Mouse (Mus musculus) midbrain, embryonic 13.5 days (tissue): ENCODE measurements around the gene Mbtd1. TPM values are rescaled to one million over a fixed set of nuclear protein-coding genes. Genes with fewer than 3 reads are reported as not detected.

Experiments
- ATAC-seq: fragments of 200-750 bp; cut with Nextera tagmentation; 2 replicates; pipeline ENCODE4 v1.8.0; 2017; ENCODE audit warnings: mild to moderate bottlenecking, moderate TSS enrichment, moderate library complexity
- H3K27ac ChIP-seq: fragments of 300-500 bp; sonication (generic); 2 replicates; pipeline ENCODE4 v1.5.1; 2015; ENCODE audit warnings: inconsistent platforms, mild to moderate bottlenecking, moderate library complexity
- H3K27me3 ChIP-seq: fragments of 300-500 bp; sonication (generic); 2 replicates; pipeline ENCODE4 v1.6.1; 2015; ENCODE audit warnings: mild to moderate bottlenecking, inconsistent platforms
- H3K36me3 ChIP-seq: fragments of 300-500 bp; sonication (generic); 2 replicates; pipeline ENCODE4 v1.6.1; 2015; ENCODE audit warnings: mild to moderate bottlenecking, inconsistent platforms
- H3K4me1 ChIP-seq: fragments of 300-500 bp; sonication (generic); replicated peaks from 2 replicates; pipeline ENCODE4 v1.6.1; 2015; ENCODE audit warnings: inconsistent platforms
- H3K4me2 ChIP-seq: fragments of 300-500 bp; sonication (generic); replicated peaks from 2 replicates; pipeline ENCODE4 v1.6.1; 2015; ENCODE audit warnings: moderate library complexity, mild to moderate bottlenecking, inconsistent platforms
- H3K4me3 ChIP-seq: fragments of 300-500 bp; sonication (generic); replicated peaks from 2 replicates; pipeline ENCODE4 v1.5.1; 2015; ENCODE audit warnings: mild to moderate bottlenecking, inconsistent platforms
- H3K9ac ChIP-seq: fragments of 300-500 bp; sonication (generic); replicated peaks from 2 replicates; pipeline ENCODE4 v1.6.1; 2015; ENCODE audit warnings: mild to moderate bottlenecking, inconsistent platforms
- H3K9me3 ChIP-seq: fragments of 300-500 bp; sonication (generic); 2 replicates; pipeline ENCODE4 v1.6.1; 2016; ENCODE audit warnings: mild to moderate bottlenecking, inconsistent platforms
- WGBS: fragments of 180-500 bp; shearing (Covaris S2); methylation state at CpG from one replicate; pipeline ENCODE4 v1.1.7; 2015; 5-methylcytosine and 5-hydroxymethylcytosine counted together
- polyA plus RNA-seq: library from polyadenylated mRNA; unstranded; fragments of >200 nt; fragmentation: Nextera tagmentation; extraction: Ambion mirVana; gene quantifications from 2 replicates; pipeline ENCODE4 v1.2.1, GENCODE M21; 2015

Mbtd1 gene
- polyA plus RNA-seq, 1 experiment from 2014 or later = 44.4 TPM

DNA sequence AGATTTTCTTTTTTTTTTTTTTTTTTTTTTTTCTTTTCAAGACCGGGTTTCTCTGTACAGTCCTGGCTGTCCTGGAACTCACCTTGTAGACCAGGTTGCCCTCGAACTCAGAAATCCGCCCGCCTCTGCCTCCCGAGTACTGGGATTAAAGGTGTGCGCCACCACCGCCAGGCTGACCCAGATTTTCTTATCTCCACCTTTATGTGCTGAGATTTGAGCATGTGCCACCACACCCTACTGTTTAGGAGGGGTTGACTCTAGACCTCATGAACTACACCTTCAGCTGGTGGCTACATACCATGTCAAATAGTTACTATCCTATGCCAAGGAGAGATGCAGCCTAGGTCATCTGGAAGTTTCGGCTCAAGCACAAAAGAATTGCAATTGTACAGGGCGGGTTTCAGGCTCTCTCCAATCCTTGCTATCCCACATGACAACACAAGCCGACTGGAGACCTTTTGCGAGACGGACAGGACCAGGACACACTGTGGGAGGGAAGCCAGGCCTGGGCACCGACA is 69.1 kb downstream of the Mbtd1 start:
- no peaks in the 10 kb centered on the region for H3K9me3 ChIP-seq
- peak; percentile 22 for ATAC-seq

DNA sequence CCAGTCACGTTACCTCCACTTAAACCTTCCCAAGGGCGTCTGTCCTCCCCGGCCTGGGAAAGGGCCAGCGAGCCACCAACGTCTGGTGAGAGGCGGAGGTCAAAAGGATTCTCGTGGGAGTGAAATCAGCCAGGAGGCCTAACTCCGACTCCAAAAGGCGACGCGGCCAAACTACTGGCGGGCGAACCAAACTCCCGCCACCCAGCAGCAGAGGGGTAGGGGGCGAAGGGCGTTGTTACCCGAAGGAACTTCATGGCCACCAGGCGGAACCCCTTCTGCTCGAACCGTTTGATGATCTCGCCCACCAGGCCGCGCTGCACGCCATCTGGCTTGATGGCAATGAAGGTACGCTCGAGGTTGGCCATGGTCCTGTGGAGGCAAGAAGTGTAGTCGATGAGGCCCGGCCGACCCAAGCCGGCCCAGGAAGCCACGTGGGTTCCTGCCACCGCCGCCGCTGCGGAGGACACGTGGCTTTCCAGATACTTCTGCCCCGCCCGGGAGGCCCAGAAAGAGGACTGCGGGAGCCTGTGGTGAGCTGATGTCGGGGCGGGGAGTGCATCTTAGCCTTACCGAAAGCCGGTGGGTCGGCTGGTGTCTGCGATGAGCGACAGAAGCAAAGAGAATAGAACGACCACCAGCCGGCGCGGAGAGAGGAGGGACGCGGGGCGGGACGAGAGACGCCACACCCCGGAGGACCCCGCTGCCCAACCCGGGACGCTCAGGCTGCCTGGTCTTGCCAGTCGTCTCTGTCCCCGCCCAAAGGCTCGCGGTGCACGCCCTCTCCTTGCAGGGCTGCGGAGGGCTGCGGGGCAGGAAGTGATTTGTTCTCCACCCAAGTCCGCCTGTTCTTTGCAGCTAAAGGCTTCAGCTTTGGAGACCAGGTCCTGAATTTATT is 69.9 kb downstream of the Mbtd1 start:
- peak; percentile 98 for ATAC-seq
- Histone ChIP-seq H3K4me1 (peaks cover 39% of the 10 kb centered on the region), H3K27ac (peak overlapping the region; percentile 85), H3K27me3 (no peaks in the 10 kb centered on the region), H3K36me3 (peaks cover 48% of the 10 kb centered on the region), H3K4me3 (peak overlapping the region; percentile 67), H3K4me2 (peak overlapping the region; percentile 89), H3K9ac (peak overlapping the region; percentile 76), H3K9me3 (no peaks in the 10 kb centered on the region)
- under 1% methylated on average over 67 of the region's 67 CpGs for WGBS

More for the DNA sequence above, 69.1 kb downstream of the Mbtd1 start:
- Histone ChIP-seq H3K4me2 (peak overlapping the region; percentile 89), H3K36me3 (peaks cover 48% of the 10 kb centered on the region), H3K4me1 (peaks cover 39% of the 10 kb centered on the region), H3K27ac (peak overlapping the region; percentile 85), H3K4me3 (peak overlapping the region; percentile 67), H3K9ac (peak overlapping the region; percentile 76), H3K27me3 (no peaks in the 10 kb centered on the region)
- WGBS = 51% methylated on average over 13 of the region's 13 CpGs

DNA sequence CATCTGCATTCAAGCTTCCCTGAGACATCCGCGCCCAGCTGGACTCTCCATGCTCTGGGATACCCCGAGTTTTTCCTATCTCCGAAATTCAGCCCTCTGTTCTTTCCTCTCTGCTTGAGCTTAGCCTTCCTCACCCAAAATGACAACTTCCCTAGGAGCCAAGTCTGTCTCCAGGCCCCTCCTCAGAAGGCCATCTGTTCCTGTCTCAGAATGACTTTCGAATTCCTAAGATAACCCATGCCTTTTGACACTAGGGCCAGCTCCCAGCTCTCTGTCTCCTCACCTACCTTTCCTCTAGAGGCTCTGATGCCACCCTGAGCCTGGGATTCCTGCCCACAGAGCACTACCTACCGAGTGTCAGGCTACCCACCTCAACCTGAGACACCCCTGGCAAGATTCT is 70.5 kb downstream of the Mbtd1 start, which contains the start of gene Nme2:
TSS of gene Nme2 (minus strand) at position 101 of the 400 bp plus-strand sequence.
- H3K9ac ChIP-seq = peak within 1 kb of the TSS; percentile 76
- H3K27ac ChIP-seq = peak within 1 kb of the TSS; percentile 85
- peak within 1 kb of the TSS; percentile 89 for H3K4me2 ChIP-seq
- 7% methylated on average over 6 of the region's 6 CpGs for WGBS
- no peaks in the 10 kb centered on the region for H3K9me3 ChIP-seq
- peaks cover 49% of the 10 kb centered on the region for H3K36me3 ChIP-seq
- H3K4me3 ChIP-seq = peak within 1 kb of the TSS; percentile 67
- H3K4me1 ChIP-seq = peaks cover 39% of the 10 kb centered on the region
- ATAC-seq = no peak; the same call in 1 of the 2 replicates
- H3K27me3 ChIP-seq = no peaks in the 10 kb centered on the region

DNA sequence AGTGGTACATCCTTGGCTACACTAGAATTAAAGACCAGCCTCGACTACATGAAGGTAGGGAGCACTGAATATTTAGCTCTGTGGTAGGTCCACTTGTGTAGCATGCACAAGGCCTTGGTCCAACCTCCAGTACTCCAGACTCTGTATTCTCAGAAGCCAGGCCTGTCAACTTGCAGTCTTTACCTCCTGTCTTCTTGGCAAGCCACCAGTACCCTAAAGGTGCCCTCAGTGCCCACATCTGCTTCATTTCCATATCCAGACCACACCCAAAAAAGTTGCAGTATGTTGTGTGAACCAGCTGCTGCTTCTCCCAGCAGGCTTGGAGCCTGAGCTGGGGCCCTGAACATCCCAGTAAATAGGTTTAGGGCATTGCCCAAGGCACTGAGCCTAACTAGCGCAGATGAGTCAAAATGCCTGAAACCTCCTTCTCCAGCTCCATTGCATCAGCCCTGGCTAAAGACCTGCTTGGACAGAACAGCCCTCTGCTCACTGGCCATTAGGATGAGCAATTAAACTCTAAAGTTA is 71.4 kb downstream of the Mbtd1 start:
- no peak overlapping the region for H3K27ac ChIP-seq
- H3K4me1 ChIP-seq = peaks cover 34% of the 10 kb centered on the region
- no peak overlapping the region for H3K4me2 ChIP-seq
- no peak for ATAC-seq
- H3K9ac ChIP-seq = no peak overlapping the region
- no peaks in the 10 kb centered on the region for H3K27me3 ChIP-seq
- H3K36me3 ChIP-seq = peaks cover 56% of the 10 kb centered on the region
- H3K4me3 ChIP-seq = no peak overlapping the region
- H3K9me3 ChIP-seq = no peaks in the 10 kb centered on the region
- WGBS = 90% methylated on average over 2 of the region's 2 CpGs

DNA sequence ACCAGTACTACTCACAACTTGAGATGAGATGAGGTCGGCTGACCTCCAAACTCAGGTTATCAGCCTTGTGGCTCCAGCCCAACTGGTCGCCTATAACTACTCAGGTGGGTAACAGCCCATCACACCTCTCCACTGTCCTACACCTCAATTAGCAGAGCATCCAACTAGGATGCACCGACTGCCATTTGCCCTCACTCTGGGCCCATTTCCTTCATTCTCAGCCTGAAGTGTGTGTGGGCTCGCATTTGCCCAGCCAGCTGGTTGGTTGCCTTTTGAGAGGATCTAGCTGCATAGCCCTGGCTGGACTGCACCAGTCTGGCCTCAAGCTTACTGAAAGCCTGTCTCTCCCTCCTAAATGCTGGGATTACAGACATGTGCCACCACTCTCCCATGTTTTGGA is 72.1 kb downstream of the Mbtd1 start:
- no peak overlapping the region for H3K4me2 ChIP-seq
- H3K9ac ChIP-seq = no peak overlapping the region
- peaks cover 28% of the 10 kb centered on the region for H3K4me1 ChIP-seq
- WGBS = 89% methylated on average over 4 of the region's 4 CpGs
- no peak overlapping the region for H3K4me3 ChIP-seq
- H3K27me3 ChIP-seq = no peaks in the 10 kb centered on the region
- peaks cover 56% of the 10 kb centered on the region for H3K36me3 ChIP-seq
- H3K27ac ChIP-seq = no peak overlapping the region
- no peaks in the 10 kb centered on the region for H3K9me3 ChIP-seq
- ATAC-seq = no peak

DNA sequence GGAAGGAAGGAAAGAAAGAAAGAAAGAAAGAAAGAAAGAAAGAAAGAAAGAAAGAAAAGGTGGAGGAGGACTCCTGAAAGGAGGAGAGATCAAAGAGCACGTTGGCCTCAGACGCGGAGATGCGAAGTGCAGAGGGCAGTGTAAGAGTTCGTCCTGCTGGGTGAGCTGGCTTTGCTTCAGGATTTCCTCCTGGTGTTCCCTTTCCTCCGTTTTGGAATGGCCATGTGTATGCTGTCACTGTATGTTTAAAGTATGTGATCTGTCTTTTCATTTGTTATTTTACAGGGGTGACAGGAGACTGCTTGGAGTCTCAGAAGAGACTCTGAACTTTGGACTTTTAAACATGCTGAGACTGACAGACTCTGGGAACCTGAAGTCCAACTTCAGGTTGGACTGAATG is 75.8 kb downstream of the Mbtd1 start:
- Histone ChIP-seq H3K4me3 (no peak overlapping the region), H3K9me3 (no peaks in the 10 kb centered on the region), H3K36me3 (peaks cover 90% of the 10 kb centered on the region), H3K9ac (no peak overlapping the region), H3K4me2 (no peak overlapping the region), H3K27me3 (no peaks in the 10 kb centered on the region), H3K27ac (no peak overlapping the region), H3K4me1 (peaks cover 18% of the 10 kb centered on the region)
- 95% methylated on average over 6 of the region's 6 CpGs for WGBS
- no peak for ATAC-seq

DNA sequence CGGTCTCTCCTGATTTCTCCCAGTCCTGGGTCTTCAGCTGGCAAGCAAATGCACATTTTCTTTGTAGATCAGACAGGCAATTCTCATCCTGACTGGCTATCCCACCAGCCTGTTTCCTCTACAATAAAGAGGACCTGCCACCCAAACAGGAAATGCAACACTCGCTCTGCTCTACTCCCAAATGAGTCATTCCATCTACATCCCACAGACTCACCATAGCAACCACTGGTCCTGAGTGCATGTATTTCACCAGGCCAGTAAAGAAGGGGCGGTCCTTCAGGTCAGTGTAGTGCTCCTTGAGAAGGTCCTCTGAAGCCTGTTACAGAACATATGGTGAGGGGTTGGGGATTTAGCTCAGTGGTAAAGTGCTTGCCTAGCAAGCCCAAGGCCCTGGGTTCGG is 77.4 kb downstream of the Mbtd1 start:
- Histone ChIP-seq H3K4me3 (no peak overlapping the region), H3K9ac (no peak overlapping the region), H3K4me2 (no peak overlapping the region), H3K36me3 (peaks cover 80% of the 10 kb centered on the region), H3K4me1 (peaks cover 25% of the 10 kb centered on the region), H3K9me3 (no peaks in the 10 kb centered on the region), H3K27ac (no peak overlapping the region), H3K27me3 (no peaks in the 10 kb centered on the region)
- no peak for ATAC-seq
- 76% methylated on average over 4 of the region's 4 CpGs for WGBS

DNA sequence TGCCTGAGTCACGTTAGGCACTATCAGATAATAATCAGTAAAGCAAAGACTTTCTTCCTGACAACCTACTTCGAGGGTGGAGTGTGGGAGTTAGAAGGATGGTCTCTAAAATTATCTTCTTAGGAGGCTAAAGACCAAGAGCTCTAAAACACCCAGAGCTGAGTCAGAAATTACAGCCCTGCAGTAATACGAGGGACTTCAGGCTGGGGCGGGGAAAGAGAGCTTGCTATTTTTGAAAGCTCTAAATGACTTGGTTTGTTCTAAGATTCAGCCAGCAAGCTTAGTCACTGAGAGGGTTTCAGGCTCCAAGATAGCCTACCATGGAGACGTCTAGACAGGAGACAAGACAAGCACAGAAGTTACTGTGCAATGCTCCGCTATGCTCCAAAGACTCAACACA is 79.7 kb downstream of the Mbtd1 start:
- Histone ChIP-seq H3K9me3 (no peaks in the 10 kb centered on the region), H3K27me3 (no peaks in the 10 kb centered on the region), H3K36me3 (peaks cover 56% of the 10 kb centered on the region), H3K9ac (no peak overlapping the region), H3K4me3 (no peak overlapping the region), H3K4me2 (no peak overlapping the region), H3K27ac (no peak overlapping the region), H3K4me1 (peaks cover 34% of the 10 kb centered on the region)
- ATAC-seq = no peak
- WGBS = 95% methylated on average over 6 of the region's 6 CpGs

DNA sequence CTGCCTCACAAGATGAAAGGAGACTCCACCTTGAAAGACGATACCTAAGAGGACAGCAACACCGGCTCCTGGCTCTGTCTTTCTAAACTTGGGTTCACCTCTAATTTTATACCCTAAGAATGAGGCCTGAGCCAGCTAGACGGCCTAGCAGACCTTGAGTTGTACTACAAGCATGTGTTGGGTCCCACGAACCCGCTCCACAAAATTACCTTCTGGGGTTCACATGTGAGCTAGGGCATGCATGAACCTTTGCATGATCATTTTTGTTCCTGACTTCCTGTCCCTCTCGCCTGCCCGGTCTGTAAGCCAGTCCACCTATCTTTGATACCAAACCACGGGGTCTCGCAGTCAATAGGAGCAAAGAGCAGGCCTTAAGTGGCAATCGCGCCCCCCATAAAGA is 81.7 kb downstream of the Mbtd1 start:
- no peak for ATAC-seq
- 6% methylated on average over 11 of the region's 11 CpGs for WGBS
- H3K9me3 ChIP-seq = no peaks in the 10 kb centered on the region
- H3K4me3 ChIP-seq = peak overlapping the region; percentile 74
- peak overlapping the region; percentile 72 for H3K4me2 ChIP-seq
- H3K27ac ChIP-seq = peak overlapping the region; percentile 75
- H3K27me3 ChIP-seq = no peaks in the 10 kb centered on the region
- peaks cover 34% of the 10 kb centered on the region for H3K4me1 ChIP-seq
- peaks cover 38% of the 10 kb centered on the region for H3K36me3 ChIP-seq
- H3K9ac ChIP-seq = peak overlapping the region; percentile 81

DNA sequence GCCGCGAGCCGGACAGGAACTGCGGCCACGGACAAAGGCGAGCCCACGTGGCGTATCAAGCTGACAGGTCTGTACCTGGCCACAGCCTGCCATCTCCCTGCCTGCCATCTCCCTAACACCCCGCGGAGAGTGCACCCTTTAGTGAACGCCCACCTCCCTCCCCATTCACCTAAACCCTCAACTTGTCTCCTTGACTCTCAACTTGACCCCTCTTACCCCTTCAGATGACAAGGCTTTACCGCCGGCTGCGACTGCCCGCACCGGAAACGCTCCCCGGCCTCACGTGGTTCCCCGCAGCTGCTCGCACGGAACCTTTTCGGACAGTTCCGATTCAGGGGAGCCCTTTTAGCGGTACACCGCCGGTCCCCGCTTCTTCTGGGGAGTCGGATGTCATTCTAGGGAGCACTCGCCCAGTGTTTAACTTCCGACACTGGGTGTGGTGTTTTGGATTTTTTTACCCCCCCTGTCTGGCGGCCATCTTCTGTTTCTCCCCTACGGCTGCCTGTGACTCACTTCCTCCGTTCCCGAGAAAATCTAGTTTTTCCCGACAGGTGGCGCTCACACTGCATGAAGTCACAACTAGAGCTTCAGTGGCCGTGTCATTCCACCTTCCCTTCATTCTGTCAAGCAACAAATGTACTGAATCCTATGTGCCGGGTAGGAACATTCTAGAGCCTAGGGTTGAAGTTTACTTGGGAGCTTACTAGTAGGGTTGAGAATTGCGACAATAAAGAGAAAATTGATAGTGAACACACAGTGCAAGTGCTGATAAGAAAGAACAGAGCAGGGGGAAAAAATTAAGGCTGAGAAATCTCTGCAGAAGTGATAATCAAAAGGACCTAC is 82.6 kb downstream of the Mbtd1 start, which contains the start of the genes Gm20390 and Nme1:
TSS of gene Gm20390 (minus strand) at position 289 of the 843 bp plus-strand sequence.
TSS of gene Nme1 (minus strand) at position 517 of the 843 bp plus-strand sequence.
- WGBS = under 1% methylated on average over 40 of the region's 40 CpGs
- Histone ChIP-seq H3K27ac (peak within 1 kb of the TSS; percentile 75), H3K4me2 (peak within 1 kb of the TSS; percentile 72), H3K9ac (peak within 1 kb of the TSS; percentile 81), H3K9me3 (no peaks in the 10 kb centered on the region), H3K4me1 (peaks cover 31% of the 10 kb centered on the region), H3K27me3 (no peaks in the 10 kb centered on the region), H3K4me3 (peak within 1 kb of the TSS; percentile 74), H3K36me3 (peaks cover 30% of the 10 kb centered on the region)
- peak; percentile 96 for ATAC-seq

DNA sequence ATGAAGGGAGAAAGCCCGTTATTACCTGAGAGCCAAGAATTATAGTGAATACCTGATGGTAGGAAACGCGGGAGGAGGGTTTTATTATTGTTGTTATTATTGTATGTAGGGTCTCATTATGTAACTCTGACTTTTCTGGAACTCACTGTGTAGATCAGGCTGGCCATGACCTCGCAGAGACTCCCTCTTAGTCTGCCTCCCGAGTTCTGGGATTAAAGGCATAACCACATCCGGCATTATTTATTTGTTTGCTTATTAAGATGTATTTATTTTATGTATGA is 83.1 kb downstream of the Mbtd1 start:
- H3K4me1 ChIP-seq = peaks cover 31% of the 10 kb centered on the region
- ATAC-seq = 0 out of 2 replicates have a peak, but pooled peaks have one; percentile 28
- peak overlapping the region; percentile 74 for H3K4me3 ChIP-seq
- peak overlapping the region; percentile 75 for H3K27ac ChIP-seq
- WGBS = 43% methylated on average over 6 of the region's 6 CpGs
- H3K36me3 ChIP-seq = peaks cover 24% of the 10 kb centered on the region
- no peaks in the 10 kb centered on the region for H3K27me3 ChIP-seq
- no peaks in the 10 kb centered on the region for H3K9me3 ChIP-seq
- peak overlapping the region; percentile 32 for H3K4me2 ChIP-seq
- H3K9ac ChIP-seq = peak overlapping the region; percentile 33; the same call in 1 of the 2 replicates
